8 mouse cellular contexts compared by ENCODE assay signal in genomic region chr5:64701219-64701779, GRCm38 (mm10).
DNase-seq lines count a peak whose midpoint lies in the region; ATAC-seq and TF ChIP-seq lines count a peak whose summit lies in the region.

No protein-coding gene starts in this region.

- H3K4me3 ChIP-seq in heart, adult 2 months = no peak overlapping the region
- peak overlapping the region in 1 of 2 experiments; percentile 30; a peak in 2 of 4 replicates for H3K4me3 ChIP-seq in ES-E14 (ENCODE audit: insufficient read depth in 1 of 2, low read depth in 1 of 2, low read length in 2 of 2, poor library complexity in 1 of 2, severe bottlenecking in 1 of 2)
- no peak overlapping the region for H3K4me3 ChIP-seq in hindbrain, embryonic 12.5 days

- no peak for TF ChIP-seq EP300 in heart, adult 2 months (IDR thresholded peaks at IDR 0.05; ENCODE audit: insufficient read depth, low read depth, low read length)

- DNase-seq in heart, adult 2 months = no peak
- no peak for DNase-seq in heart, postnatal 10 days
- no peak for DNase-seq in ES-E14 (ENCODE audit: low read depth, low spot score)
- peak; percentile 30 for DNase-seq in lung, postnatal 36 days
- DNase-seq in adrenal gland, adult 8-10 months = no peak
- DNase-seq in right cerebral cortex, postnatal 14 days = no peak
- DNase-seq in kidney, postnatal 25 days = no peak

- intact Hi-C loops in heart, adult 2 months (cut with DNase I) = loop anchor here (2.0 to 5.0 kb wide), 4 partner anchors 18 to 319 kb away; no protein-coding TSS in a partner anchor
- intact Hi-C loops in heart, postnatal 10 days (cut with DNase I) = loop anchor here (2.0 to 5.0 kb wide), 3 partner anchors 18 to 194 kb away; no protein-coding TSS in a partner anchor

- H3K27me3 ChIP-seq in heart, adult 2 months (ENCODE audit: control insufficient read depth, insufficient read depth, low read length) = no peaks in the 10 kb centered on the region
- no peaks in the 10 kb centered on the region for H3K27me3 ChIP-seq in hindbrain, embryonic 12.5 days

- H3K9me3 ChIP-seq in ES-E14 (ENCODE audit: control insufficient read depth, insufficient read depth, low read depth, low read length) = no peaks in the 10 kb centered on the region
- H3K9me3 ChIP-seq in hindbrain, embryonic 12.5 days (replicated peaks) = no peaks in the 10 kb centered on the region

- peaks cover 2% of the 10 kb centered on the region; the same call in 1 of the 2 replicates for H3K36me3 ChIP-seq in heart, adult 2 months (ENCODE audit: control insufficient read depth, insufficient read depth, low read length)
- H3K36me3 ChIP-seq in ES-E14 (ENCODE audit: control insufficient read depth, insufficient read depth, low read length, poor library complexity, severe bottlenecking) = no peaks in the 10 kb centered on the region
- H3K36me3 ChIP-seq in hindbrain, embryonic 12.5 days = no peaks in the 10 kb centered on the region

- WGBS in heart, adult 2 months = 51% methylated on average over 14 of the region's 14 CpGs
- WGBS in hindbrain, embryonic 12.5 days = 62% methylated on average over 14 of the region's 14 CpGs

- no peaks in the 10 kb centered on the region for H3K79me2 ChIP-seq in heart, adult 2 months (replicated peaks; ENCODE audit: control insufficient read depth, insufficient read depth, low read length)

- in situ Hi-C loops in ES-E14 (cut with MboI; ENCODE audit: low sequenced_read_pairs in 2 of 2, unreplicated experiment in 2 of 2) = no loop called here

- no peak for TF ChIP-seq CTCF in heart, adult 2 months (IDR thresholded peaks at IDR 0.05)

- H3K9ac ChIP-seq in heart, adult 2 months (ENCODE audit: low read depth, low read length) = no peak overlapping the region
- peak overlapping the region; percentile 54; the same call in 1 of the 2 replicates for H3K9ac ChIP-seq in ES-E14 (ENCODE audit: insufficient read depth, low read depth, low read length, poor library complexity, severe bottlenecking)
- no peak overlapping the region for H3K9ac ChIP-seq in hindbrain, embryonic 12.5 days

- no peak for TF ChIP-seq POLR2A in heart, adult 2 months (IDR thresholded peaks at IDR 0.05; ENCODE audit: insufficient read depth, low read depth, low read length)

- peaks cover 20% of the 10 kb centered on the region for H3K4me1 ChIP-seq in heart, adult 2 months (ENCODE audit: control insufficient read depth, insufficient read depth, low read length)
- peaks cover 16 to 33% of the 10 kb centered on the region in 2 experiments for H3K4me1 ChIP-seq in ES-E14 (ENCODE audit: control insufficient read depth in 2 of 2, insufficient read depth in 2 of 2, low read length in 2 of 2, poor library complexity in 1 of 2)
- H3K4me1 ChIP-seq in hindbrain, embryonic 12.5 days = peaks cover 16% of the 10 kb centered on the region

- peak overlapping the region; percentile 12; the same call in 1 of the 2 replicates for H3K4me2 ChIP-seq in hindbrain, embryonic 12.5 days (replicated peaks)

- peak overlapping the region; percentile 79 for H3K27ac ChIP-seq in heart, adult 2 months
- peak overlapping the region; percentile 91 for H3K27ac ChIP-seq in ES-E14 (ENCODE audit: insufficient read depth, low read depth, low read length, poor library complexity, severe bottlenecking)
- H3K27ac ChIP-seq in hindbrain, embryonic 12.5 days = peak overlapping the region; percentile 71

- ATAC-seq in hindbrain, embryonic 12.5 days (ENCODE audit: low FRiP score) = no peak

TF ChIP-seq in ES-E14, 5 proteins besides CTCF, POLR2A, EP300 and RAD21:
- TF ChIP-seq CHD2 (IDR thresholded peaks at IDR 0.05; ENCODE audit: low read depth, low read length) = 0 out of 2 replicates have a peak, but pooled peaks have one; percentile 17
- no peak for TF ChIP-seq ZC3H11A (IDR thresholded peaks at IDR 0.05; ENCODE audit: borderline replicate concordance, low read depth, low read length)
